Mouse (Mus musculus): ENCODE measurements around the gene Ambra1. TPM values are rescaled to one million over a fixed set of nuclear protein-coding genes. Genes with fewer than 3 reads are reported as not detected.
A peak's percentile ranks its signal among the peaks of the same experiment; 100 is the strongest.

Gene Ambra1
- polyA plus RNA-seq, 2 experiments from 2014 or later: 31.0 to 58.3 TPM

- ATAC-seq: peak; percentile 44
These were observed 232.2 kb downstream of the Ambra1 start for GRCm38 (mm10) chr2:91961901-91962761.

GRCm38 (mm10) chr2:91962864-91963401, 233.0 kb downstream of the Ambra1 start:
- no peak for ATAC-seq

GRCm38 (mm10) chr2:91963443-91963932, 233.6 kb downstream of the Ambra1 start:
- ATAC-seq: peak; percentile 76

GRCm38 (mm10) chr2:91964610-91965204, 234.8 kb downstream of the Ambra1 start:
- no peak for ATAC-seq

GRCm38 (mm10) chr2:91965417-91965816, 235.5 kb downstream of the Ambra1 start:
- no peak for ATAC-seq

GRCm38 (mm10) chr2:91966367-91966766, 236.4 kb downstream of the Ambra1 start:
- ATAC-seq: no peak

- no peak for ATAC-seq
These were observed 238.0 kb downstream of the Ambra1 start for GRCm38 (mm10) chr2:91967962-91968361.

Other genes with a start within 250 kb of the Ambra1 start
- gene Ckap5, start 203.4 kb upstream of the Ambra1 start, polyA plus RNA-seq (2017; shearing (Covaris generic)): 10 to 100 TPM; 44.5 to 62.8 TPM
- gene F2, start 93.7 kb upstream of the Ambra1 start, polyA plus RNA-seq (2017; shearing (Covaris generic)): under 1 TPM; 0.23 to 0.38 TPM
- gene Zfp408, start 80.3 kb upstream of the Ambra1 start, polyA plus RNA-seq (2017; shearing (Covaris generic)): 10 to 100 TPM; 10.8 to 22.1 TPM
- 100 to 1,000 TPM; 160 to 256 TPM for gene Arhgap1, start 80.3 kb upstream of the Ambra1 start, polyA plus RNA-seq (2017; shearing (Covaris generic))
- 10 to 100 TPM; 28.7 to 34.9 TPM for gene Atg13, start 19.6 kb upstream of the Ambra1 start, polyA plus RNA-seq (2017; shearing (Covaris generic))
- gene Harbi1, start 19.3 kb upstream of the Ambra1 start, polyA plus RNA-seq (2017; shearing (Covaris generic)): 10 to 100 TPM; 16.2 to 21.4 TPM
- gene Chrm4, start 197.1 kb downstream of the Ambra1 start, polyA plus RNA-seq (2017; shearing (Covaris generic)): under 1 TPM in 1 of 2 experiments, not detected in 1; 0.30 TPM
- gene Mdk, start 202.2 kb downstream of the Ambra1 start, polyA plus RNA-seq (2017; shearing (Covaris generic)): 1 to 10 TPM; 1.9 to 3.1 TPM
- gene Gm9821, start 215.6 kb downstream of the Ambra1 start, polyA plus RNA-seq (2017; shearing (Covaris generic)): under 1 TPM; 0.82 to 0.86 TPM
- gene Dgkz, start 245.7 kb downstream of the Ambra1 start, polyA plus RNA-seq (2017; shearing (Covaris generic)): 100 to 1,000 TPM; 131 to 138 TPM